Mouse (Mus musculus): ENCODE measurements around the gene Hsd17b6. TPM values are rescaled to one million over a fixed set of nuclear protein-coding genes. Genes with fewer than 3 reads are reported as not detected.

The Hsd17b6 gene
- not detected in 2 replicates for polyA plus RNA-seq (2015; fragmentation: Nextera tagmentation; extraction: Ambion mirVana)

DNA sequence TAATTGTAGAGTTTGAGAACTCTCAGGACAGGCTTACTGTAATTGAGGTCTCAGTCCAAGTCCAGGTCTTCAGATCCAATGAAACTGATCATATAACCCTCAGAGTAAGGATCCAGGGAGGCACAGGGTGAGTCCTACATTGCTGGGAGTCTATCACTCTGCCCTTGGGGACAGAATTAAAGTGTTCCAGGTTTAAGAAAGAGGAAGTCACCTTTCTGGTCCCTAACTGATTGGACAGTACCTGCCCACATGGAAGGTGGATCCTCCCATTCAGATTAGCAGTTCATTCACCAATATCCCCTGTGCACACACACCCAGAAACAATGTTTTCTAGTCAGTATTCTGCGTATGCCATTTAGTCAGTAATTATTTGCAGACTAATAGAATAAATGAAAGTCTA lies at the start of gene Hsd17b6:
Gene Hsd17b6, minus strand, starts transcription at position 166 of the 400 bp plus-strand sequence.

DNA sequence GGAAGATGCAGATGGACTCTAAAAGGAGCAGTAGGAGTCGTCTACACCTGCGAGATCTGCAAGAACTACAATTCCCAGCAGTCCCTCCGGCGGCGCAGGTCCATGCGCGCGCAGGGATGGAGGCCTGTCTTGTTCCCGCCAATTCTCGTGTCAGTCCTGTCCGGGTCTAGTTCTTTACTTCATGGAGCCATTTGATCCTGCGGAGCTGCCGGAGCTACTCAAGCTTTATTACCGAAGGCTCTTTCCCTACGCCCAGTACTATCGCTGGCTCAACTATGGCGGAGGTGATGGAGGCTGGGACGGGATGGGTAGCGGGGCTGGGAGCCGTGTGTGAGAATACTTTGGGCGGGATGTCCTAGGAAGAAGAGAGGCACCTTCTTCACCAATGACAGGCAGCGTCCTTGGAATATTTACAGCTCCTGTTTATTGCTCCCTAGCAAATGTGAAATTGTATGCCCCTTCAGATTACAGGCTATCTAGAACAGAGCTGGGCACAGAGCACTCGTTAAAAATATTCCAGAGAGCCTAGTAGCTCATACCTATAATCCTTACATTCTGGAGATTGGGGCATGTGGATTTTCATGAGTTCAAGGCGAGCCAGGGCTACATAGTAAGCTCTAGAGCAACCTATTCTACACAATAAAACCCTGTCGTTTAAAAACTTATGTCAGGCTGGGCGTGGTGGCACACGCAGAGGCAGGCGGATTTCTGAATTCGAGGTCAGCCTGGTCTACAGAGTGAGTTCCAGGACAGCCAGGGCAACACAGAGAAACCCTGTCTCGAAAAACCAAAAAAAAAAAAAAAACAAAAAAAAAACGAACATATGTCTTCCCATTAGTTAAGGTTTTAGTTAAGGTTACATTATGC lies 7.9 kb upstream of the Hsd17b6 start, which contains the start of gene Prim1:
Gene Prim1, plus strand, starts transcription at position 101 of the 867 bp plus-strand sequence.

Other genes with a start within 250 kb of the Hsd17b6 start
- gene Rdh1, start 247.9 kb downstream of the Hsd17b6 start, polyA plus RNA-seq (2015; fragmentation: Nextera tagmentation; extraction: Ambion mirVana), result 0.05 TPM in 1 of 2 replicates, not detected in the other
- not detected in 2 replicates for gene Rdh16f1, start 247.8 kb downstream of the Hsd17b6 start, polyA plus RNA-seq (2015; fragmentation: Nextera tagmentation; extraction: Ambion mirVana)
- gene Rdh9, start 231.2 kb downstream of the Hsd17b6 start, polyA plus RNA-seq (2015; fragmentation: Nextera tagmentation; extraction: Ambion mirVana), result 0.41 and 0.49 TPM in 2 replicates
- gene Rdh16, start 206.5 kb downstream of the Hsd17b6 start, polyA plus RNA-seq (2015; fragmentation: Nextera tagmentation; extraction: Ambion mirVana), result not detected in 2 replicates
- not detected in 2 replicates for gene Rdh19, start 157.7 kb downstream of the Hsd17b6 start, polyA plus RNA-seq (2015; fragmentation: Nextera tagmentation; extraction: Ambion mirVana)
- gene Rdh16f2, start 141.1 kb downstream of the Hsd17b6 start, polyA plus RNA-seq (2015; fragmentation: Nextera tagmentation; extraction: Ambion mirVana), result not detected in 2 replicates
- gene Rdh7, start 118.8 kb downstream of the Hsd17b6 start, polyA plus RNA-seq (2015; fragmentation: Nextera tagmentation; extraction: Ambion mirVana), result not detected in 2 replicates
- not detected in 2 replicates for gene Sdr9c7, start 109.1 kb downstream of the Hsd17b6 start, polyA plus RNA-seq (2015; fragmentation: Nextera tagmentation; extraction: Ambion mirVana)
- gene Prim1, start 7.6 kb upstream of the Hsd17b6 start, polyA plus RNA-seq (2015; fragmentation: Nextera tagmentation; extraction: Ambion mirVana), result 24.3 and 26.1 TPM in 2 replicates
- 431 and 441 TPM in 2 replicates for gene Naca, start 28.0 kb upstream of the Hsd17b6 start, polyA plus RNA-seq (2015; fragmentation: Nextera tagmentation; extraction: Ambion mirVana)
- 362 and 422 TPM in 2 replicates for gene Ptges3, start 51.3 kb upstream of the Hsd17b6 start, polyA plus RNA-seq (2015; fragmentation: Nextera tagmentation; extraction: Ambion mirVana)
- gene Atp5b, start 75.7 kb upstream of the Hsd17b6 start, polyA plus RNA-seq (2015; fragmentation: Nextera tagmentation; extraction: Ambion mirVana), result 2,307 and 2,329 TPM in 2 replicates
- 10.3 and 11.0 TPM in 2 replicates for gene Baz2a, start 84.0 kb upstream of the Hsd17b6 start, polyA plus RNA-seq (2015; fragmentation: Nextera tagmentation; extraction: Ambion mirVana)
- 6.5 and 7.0 TPM in 2 replicates for gene Rbms2, start 172.7 kb upstream of the Hsd17b6 start, polyA plus RNA-seq (2015; fragmentation: Nextera tagmentation; extraction: Ambion mirVana)
- 2.4 and 3.4 TPM in 2 replicates for gene Gls2, start 186.8 kb upstream of the Hsd17b6 start, polyA plus RNA-seq (2015; fragmentation: Nextera tagmentation; extraction: Ambion mirVana)
- gene Spryd4, start 204.2 kb upstream of the Hsd17b6 start, polyA plus RNA-seq (2015; fragmentation: Nextera tagmentation; extraction: Ambion mirVana), result 25.4 and 26.1 TPM in 2 replicates
- not detected in 2 replicates for gene Mip, start 218.2 kb upstream of the Hsd17b6 start, polyA plus RNA-seq (2015; fragmentation: Nextera tagmentation; extraction: Ambion mirVana)
- 11.0 and 13.3 TPM in 2 replicates for gene Timeless, start 224.5 kb upstream of the Hsd17b6 start, polyA plus RNA-seq (2015; fragmentation: Nextera tagmentation; extraction: Ambion mirVana)
- not detected in 2 replicates for gene Apon, start 246.5 kb upstream of the Hsd17b6 start, polyA plus RNA-seq (2015; fragmentation: Nextera tagmentation; extraction: Ambion mirVana)

Data from neural tube, postnatal 0 days (tissue).